Mouse (Mus musculus) MEL (cell line): ENCODE results near the gene Tubb2b.
A peak's percentile ranks its signal among the peaks of the same experiment; 100 is the strongest.

ENCODE experiments used
- CHD2 ChIP-seq: IDR thresholded peaks from 2 replicates; pipeline ENCODE4 v1.6.1; 2011; ENCODE audit warnings: low read length, improper control_type of control experiment
- CTCF ChIP-seq, 3 experiments: IDR thresholded peaks in 2 of 3; conservative IDR thresholded peaks in 1 of 3; 2 replicates each; pipeline ENCODE4 v1.5.1; 2011 to 2012; ENCODE audit warnings: low read length in 3 of 3, low read depth in 2 of 3, mild to moderate bottlenecking in 2 of 3, improper control_type of control experiment in 1 of 3, inconsistent platforms in 1 of 3, mixed read lengths in 1 of 3, moderate library complexity in 1 of 3; ENCODE audit not compliant: control insufficient read depth in 1 of 3, insufficient read depth in 1 of 3, poor library complexity in 1 of 3, severe bottlenecking in 1 of 3
- GATA1 ChIP-seq: IDR thresholded peaks from 2 replicates; pipeline ENCODE4 v1.6.1; 2011; ENCODE audit warnings: low read depth, low read length, improper control_type of control experiment
- MAFK ChIP-seq: IDR thresholded peaks from 2 replicates; pipeline ENCODE4 v1.6.1; 2011; ENCODE audit warnings: low read depth, mild to moderate bottlenecking, low read length, improper control_type of control experiment, borderline replicate concordance
- MAX ChIP-seq: IDR thresholded peaks from 2 replicates; pipeline ENCODE4 v1.6.1; 2011; ENCODE audit warnings: low read length, improper control_type of control experiment
- MYC ChIP-seq: IDR thresholded peaks from 2 replicates; pipeline ENCODE4 v1.6.1; 2011; ENCODE audit warnings: low read depth, mild to moderate bottlenecking, low read length, improper control_type of control experiment, moderate library complexity
- NELFE ChIP-seq: IDR thresholded peaks from 2 replicates; pipeline ENCODE4 v1.6.1; 2011; ENCODE audit warnings: low read depth, low read length, improper control_type of control experiment
- POLR2A ChIP-seq, 2 experiments: IDR thresholded peaks; 2 replicates each; pipeline ENCODE4 v1.6.1; 2011 to 2012; ENCODE audit warnings: low read length in 2 of 2, mild to moderate bottlenecking in 2 of 2, control low read depth in 1 of 2, improper control_type of control experiment in 1 of 2, low read depth in 1 of 2, moderate library complexity in 1 of 2; ENCODE audit not compliant: control insufficient read depth in 1 of 2, insufficient read depth in 1 of 2, poor library complexity in 1 of 2
- POLR2AphosphoS2 ChIP-seq: IDR thresholded peaks from 2 replicates; pipeline ENCODE4 v1.6.1; 2011; ENCODE audit warnings: low read length, improper control_type of control experiment
- RCOR1 ChIP-seq: IDR thresholded peaks from 2 replicates; pipeline ENCODE4 v1.6.1; 2012; ENCODE audit warnings: low read depth, mild to moderate bottlenecking, inconsistent platforms, low read length, improper control_type of control experiment
- TAL1 ChIP-seq: IDR thresholded peaks from 2 replicates; pipeline ENCODE4 v1.6.1; 2012; ENCODE audit warnings: mild to moderate bottlenecking, inconsistent platforms, low read length, moderate library complexity, mixed read lengths
- TBP ChIP-seq: IDR thresholded peaks from 2 replicates; pipeline ENCODE4 v1.8.0; 2011; ENCODE audit warnings: low read depth, low read length, improper control_type of control experiment
- UBTF ChIP-seq: IDR thresholded peaks from 2 replicates; pipeline ENCODE4 v1.6.1; 2012; ENCODE audit warnings: low read depth, mild to moderate bottlenecking, inconsistent platforms, low read length, improper control_type of control experiment, moderate library complexity, borderline replicate concordance; ENCODE audit not compliant: insufficient read depth
- ZKSCAN1 ChIP-seq: IDR thresholded peaks from 2 replicates; pipeline ENCODE4 v1.6.1; 2012; ENCODE audit warnings: low read depth, mild to moderate bottlenecking, inconsistent platforms, low read length, improper control_type of control experiment, moderate library complexity

- TF ChIP-seq POLR2AphosphoS2 (no peak), CHD2 (no peak), GATA1 (no peak), CTCF (IDR thresholded peaks at IDR 0.05 in 2 of 3, conservative IDR thresholded peaks at IDR 0.05 in 1 of 3; ENCODE audit: control insufficient read depth in 1 of 3, insufficient read depth in 1 of 3, low read depth in 2 of 3, low read length in 3 of 3, poor library complexity in 1 of 3, severe bottlenecking in 1 of 3) (no peak), RCOR1 (no peak), POLR2A (IDR thresholded peaks at IDR 0.05; ENCODE audit: control insufficient read depth in 1 of 2, insufficient read depth in 1 of 2, low read depth in 1 of 2, low read length in 2 of 2, poor library complexity in 1 of 2) (no peak), ZKSCAN1 (no peak), TBP (no peak), NELFE (no peak), TAL1 (no peak), MYC (no peak), MAX (0 out of 2 replicates have a peak, but pooled peaks have one; percentile 19), MAFK (no peak), UBTF (no peak)
These were observed 611 bp downstream of the Tubb2b start for GRCm38 (mm10) chr13:34129485-34130225.
